Mouse (Mus musculus): Measurements from ENCODE around the gene Pheta1. TPM values are rescaled to one million over a fixed set of nuclear protein-coding genes. Genes with fewer than 3 reads are reported as not detected.

Gene Pheta1
- polyA plus RNA-seq, 1 experiment from 2014 or later, result 55.7 TPM

DNA sequence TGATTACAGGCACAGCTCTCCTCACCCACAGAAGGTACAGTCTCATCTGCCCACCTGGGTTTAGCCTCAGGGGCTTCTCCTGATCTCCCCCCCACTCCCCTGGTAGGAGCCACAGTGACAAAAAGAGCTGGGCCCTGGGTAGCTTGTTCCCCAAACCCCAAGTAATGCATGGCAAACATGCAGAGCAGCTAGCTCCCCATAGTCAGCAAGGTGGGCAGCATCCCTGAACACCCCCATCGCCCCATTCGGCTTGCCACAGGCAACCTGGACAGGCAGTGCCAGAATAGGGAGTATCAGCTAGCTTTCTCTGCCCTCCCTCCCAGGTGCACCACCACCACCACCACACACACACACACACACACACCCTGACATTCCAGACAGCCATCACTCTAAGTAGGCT is 15.6 kb upstream of the Pheta1 start:
- H3K9me3 ChIP-seq (ENCODE audit: control insufficient read depth, low read length), result no peaks in the 10 kb centered on the region
- no peak overlapping the region for H3K9ac ChIP-seq (replicated peaks; ENCODE audit: low read depth, low read length)
- H3K27ac ChIP-seq (ENCODE audit: low read length), result no peak overlapping the region
- WGBS, result 81% methylated on average over 2 of the region's 2 CpGs
- peaks cover 38% of the 10 kb centered on the region for H3K4me1 ChIP-seq (replicated peaks; ENCODE audit: control insufficient read depth, insufficient read depth, low read length)
- H3K4me3 ChIP-seq (replicated peaks; ENCODE audit: low read length), result no peak overlapping the region
- peaks cover 13% of the 10 kb centered on the region for H3K27me3 ChIP-seq (replicated peaks; ENCODE audit: control insufficient read depth, insufficient read depth, low read length)
- no peaks in the 10 kb centered on the region for H3K36me3 ChIP-seq (ENCODE audit: control insufficient read depth, insufficient read depth)
- ATAC-seq, result no peak
- H3K4me2 ChIP-seq (ENCODE audit: low read length), result no peak overlapping the region

DNA sequence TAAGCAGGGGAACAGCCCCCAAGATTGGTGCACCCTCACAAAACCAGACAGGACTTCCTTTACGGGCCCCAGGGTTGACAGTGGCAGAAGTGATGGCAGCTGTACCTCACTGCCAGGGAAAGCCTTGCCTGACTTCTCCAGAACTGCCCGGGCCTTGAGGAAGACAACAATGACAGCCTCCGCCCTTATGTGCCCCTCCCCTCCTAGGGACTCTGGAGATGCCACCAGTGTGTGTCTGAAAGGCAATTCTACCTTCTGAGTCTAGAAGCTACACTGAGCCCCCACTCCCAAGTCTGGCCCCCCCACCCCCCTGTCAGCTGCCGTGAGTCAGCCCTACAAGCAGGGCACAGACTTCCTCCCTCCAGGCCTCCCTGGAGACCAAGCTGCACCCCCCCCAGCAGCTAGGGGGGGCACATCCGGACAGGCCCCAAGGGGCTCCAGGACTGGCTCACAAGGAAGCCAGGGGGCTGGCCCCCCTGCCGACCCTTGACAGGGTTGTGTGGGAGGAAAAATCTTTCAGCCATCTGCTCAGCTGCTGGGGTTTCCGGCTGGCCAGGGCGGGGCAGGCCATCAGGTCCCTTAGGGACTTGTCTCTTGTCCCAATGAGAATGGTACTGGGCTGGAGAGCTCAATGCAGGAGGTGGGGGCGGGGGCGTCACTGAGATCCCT is 15.1 kb upstream of the Pheta1 start:
- Histone ChIP-seq H3K4me1 (replicated peaks; ENCODE audit: control insufficient read depth, insufficient read depth, low read length) (peaks cover 37% of the 10 kb centered on the region), H3K36me3 (ENCODE audit: control insufficient read depth, insufficient read depth) (no peaks in the 10 kb centered on the region), H3K27ac (ENCODE audit: low read length) (no peak overlapping the region), H3K9me3 (ENCODE audit: control insufficient read depth, low read length) (no peaks in the 10 kb centered on the region), H3K27me3 (replicated peaks; ENCODE audit: control insufficient read depth, insufficient read depth, low read length) (peaks cover 17% of the 10 kb centered on the region), H3K9ac (replicated peaks; ENCODE audit: low read depth, low read length) (no peak overlapping the region), H3K4me2 (ENCODE audit: low read length) (no peak overlapping the region), H3K4me3 (replicated peaks; ENCODE audit: low read length) (no peak overlapping the region)
- WGBS, result 78% methylated on average over 10 of the region's 10 CpGs
- ATAC-seq, result no peak

DNA sequence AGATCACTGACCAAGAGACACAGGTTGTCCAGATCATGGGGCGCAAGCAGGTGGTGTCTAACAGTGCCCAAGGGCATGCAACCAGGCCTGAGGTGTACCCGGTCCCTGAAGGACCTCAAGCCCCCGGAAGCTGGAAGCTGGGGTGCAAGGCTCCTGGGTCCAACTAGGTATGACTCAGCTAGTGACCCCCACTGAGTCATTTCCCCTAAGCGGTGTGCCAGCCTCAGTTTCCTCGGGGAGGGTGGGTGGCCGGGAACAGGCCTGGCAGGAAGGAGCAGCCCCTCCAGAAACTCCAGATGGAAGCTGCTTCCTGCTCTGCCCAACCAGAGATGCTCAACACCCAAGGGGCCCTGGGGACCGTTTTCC is 14.6 kb upstream of the Pheta1 start:
- no peak overlapping the region for H3K27ac ChIP-seq (ENCODE audit: low read length)
- peaks cover 21% of the 10 kb centered on the region for H3K27me3 ChIP-seq (replicated peaks; ENCODE audit: control insufficient read depth, insufficient read depth, low read length)
- no peak overlapping the region for H3K9ac ChIP-seq (replicated peaks; ENCODE audit: low read depth, low read length)
- ATAC-seq, result no peak
- H3K4me3 ChIP-seq (replicated peaks; ENCODE audit: low read length), result no peak overlapping the region
- WGBS, result 88% methylated on average over 7 of the region's 7 CpGs
- no peaks in the 10 kb centered on the region for H3K9me3 ChIP-seq (ENCODE audit: control insufficient read depth, low read length)
- H3K4me1 ChIP-seq (replicated peaks; ENCODE audit: control insufficient read depth, insufficient read depth, low read length), result peaks cover 36% of the 10 kb centered on the region
- no peaks in the 10 kb centered on the region for H3K36me3 ChIP-seq (ENCODE audit: control insufficient read depth, insufficient read depth)
- H3K4me2 ChIP-seq (ENCODE audit: low read length), result no peak overlapping the region

DNA sequence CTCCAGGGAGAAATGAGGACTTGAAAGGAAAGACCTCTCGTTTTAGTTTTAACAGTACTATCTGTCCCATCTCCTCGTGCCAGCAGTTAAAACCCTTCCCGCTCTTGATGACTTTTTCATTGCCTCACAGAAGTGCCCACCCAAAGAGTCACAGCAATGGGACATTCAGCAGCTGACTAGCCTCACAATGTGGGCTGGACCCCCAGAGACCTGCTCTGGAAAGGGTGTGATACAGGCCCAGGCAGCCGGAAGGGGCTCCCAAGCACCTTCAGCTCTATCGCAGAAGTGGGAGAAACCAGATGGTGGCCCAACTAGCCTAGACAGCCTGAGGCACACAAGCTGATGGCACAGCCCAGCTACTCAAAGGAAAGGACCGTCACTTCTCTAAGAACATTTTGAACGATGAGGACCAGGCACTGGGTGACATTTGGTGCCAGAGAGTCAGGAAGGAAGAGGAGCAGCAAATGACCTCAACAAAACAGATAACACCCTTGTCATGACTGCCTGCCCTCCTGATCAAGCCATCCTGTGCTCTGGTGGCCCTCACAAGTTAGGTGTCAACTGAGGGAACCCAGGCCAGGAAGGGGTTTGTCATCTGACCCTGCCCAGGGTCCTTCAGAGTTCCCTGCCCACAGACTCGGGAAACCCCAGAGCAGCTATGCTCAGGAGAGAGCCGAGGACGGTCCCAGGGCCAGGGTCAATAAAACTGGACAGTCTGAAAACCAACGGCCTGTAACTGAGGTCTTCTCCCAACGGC is 13.6 kb upstream of the Pheta1 start:
- Histone ChIP-seq H3K4me2 (ENCODE audit: low read length) (peak overlapping the region; percentile 97), H3K9me3 (ENCODE audit: control insufficient read depth, low read length) (no peaks in the 10 kb centered on the region), H3K9ac (replicated peaks; ENCODE audit: low read depth, low read length) (no peak overlapping the region), H3K4me1 (replicated peaks; ENCODE audit: control insufficient read depth, insufficient read depth, low read length) (peaks cover 35% of the 10 kb centered on the region), H3K4me3 (replicated peaks; ENCODE audit: low read length) (peak overlapping the region; percentile 58), H3K27ac (ENCODE audit: low read length) (no peak overlapping the region), H3K27me3 (replicated peaks; ENCODE audit: control insufficient read depth, insufficient read depth, low read length) (peaks cover 24% of the 10 kb centered on the region), H3K36me3 (ENCODE audit: control insufficient read depth, insufficient read depth) (no peaks in the 10 kb centered on the region)
- no peak for ATAC-seq
- 54% methylated on average over 12 of the region's 12 CpGs for WGBS

DNA sequence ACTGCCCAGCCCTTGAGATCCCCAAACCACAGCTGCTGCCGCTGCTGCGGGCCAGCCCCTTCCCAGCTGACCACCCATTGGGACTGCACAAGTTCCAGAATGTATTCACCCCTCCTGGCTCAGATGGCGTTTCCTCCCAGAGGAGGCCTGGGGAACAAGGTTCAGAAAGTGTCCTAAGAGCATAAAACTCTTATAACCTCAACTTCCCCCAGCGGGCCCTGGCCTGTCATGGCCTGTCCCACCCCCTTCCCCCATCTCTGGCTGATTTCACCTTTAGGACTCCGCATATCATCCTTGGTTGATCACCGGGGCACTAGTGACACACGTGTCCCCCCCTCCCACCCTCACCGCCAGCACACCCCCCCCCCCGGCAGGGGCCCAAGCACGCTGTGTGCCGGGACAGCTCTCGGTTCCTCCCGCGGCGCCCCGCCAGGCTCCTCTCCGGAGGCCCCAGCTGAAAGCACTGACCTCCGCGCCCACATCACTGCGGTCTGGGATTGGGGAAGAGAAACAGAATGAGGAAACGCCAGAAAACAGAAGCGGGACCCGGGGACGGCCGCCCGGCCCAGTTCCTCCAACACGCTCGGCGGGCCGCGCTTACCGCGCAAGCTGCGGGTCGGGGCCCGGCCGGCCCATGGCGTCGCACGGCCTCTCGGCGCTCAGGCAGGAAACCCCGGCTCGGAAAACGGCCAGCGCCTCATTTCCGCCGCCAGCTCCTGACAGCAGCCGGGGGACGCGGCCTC is 12.7 kb upstream of the Pheta1 start:
- Histone ChIP-seq H3K36me3 (ENCODE audit: control insufficient read depth, insufficient read depth) (no peaks in the 10 kb centered on the region), H3K27ac (ENCODE audit: low read length) (no peak overlapping the region), H3K27me3 (replicated peaks; ENCODE audit: control insufficient read depth, insufficient read depth, low read length) (peaks cover 24% of the 10 kb centered on the region), H3K4me1 (replicated peaks; ENCODE audit: control insufficient read depth, insufficient read depth, low read length) (peaks cover 35% of the 10 kb centered on the region), H3K9me3 (ENCODE audit: control insufficient read depth, low read length) (peaks cover 1% of the 10 kb centered on the region; the same call in 1 of the 2 replicates), H3K9ac (replicated peaks; ENCODE audit: low read depth, low read length) (peak overlapping the region; percentile 79), H3K4me3 (replicated peaks; ENCODE audit: low read length) (peak overlapping the region; percentile 58), H3K4me2 (ENCODE audit: low read length) (peak overlapping the region; percentile 97)
- WGBS, result 0% methylated on average over 40 of the region's 51 CpGs
- ATAC-seq, result peak; percentile 15; the same call in 1 of the 2 replicates

DNA sequence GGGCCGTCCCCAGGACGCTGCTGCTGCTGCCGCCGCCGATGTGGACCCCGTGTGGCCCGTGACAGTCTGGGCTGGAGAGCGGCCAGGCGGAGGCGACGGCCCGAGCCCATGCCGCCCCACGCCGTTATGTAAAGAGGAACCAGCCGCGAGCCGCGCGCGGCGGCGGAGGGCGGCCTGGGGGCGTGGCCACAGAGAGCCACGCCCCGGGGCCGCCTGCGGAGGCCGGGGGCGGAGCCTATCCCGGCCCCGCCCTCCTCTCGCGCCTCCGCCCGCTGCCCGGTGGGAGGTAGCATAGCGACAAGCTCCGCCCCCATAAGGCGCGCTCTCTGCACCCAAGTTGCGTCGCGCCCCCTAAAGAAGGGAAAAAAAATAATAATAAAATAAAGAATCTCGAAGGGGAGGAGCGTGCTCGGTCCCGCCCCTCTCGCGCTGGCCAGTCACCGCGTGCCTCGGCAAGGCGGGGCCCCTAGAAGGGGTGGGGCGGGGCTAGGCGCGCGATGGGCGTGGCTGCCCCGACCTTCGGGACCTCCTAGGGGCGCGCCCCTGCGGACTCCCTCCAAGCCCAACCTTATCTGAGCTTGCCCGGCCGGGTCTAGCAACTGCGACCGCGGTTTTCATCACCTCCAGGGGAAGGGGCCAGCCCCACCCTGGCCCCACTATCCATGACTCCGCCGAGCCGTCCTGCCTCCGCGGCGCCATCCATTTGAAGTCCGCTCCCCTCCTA is 11.9 kb upstream of the Pheta1 start:
- Histone ChIP-seq H3K4me1 (replicated peaks; ENCODE audit: control insufficient read depth, insufficient read depth, low read length) (peaks cover 35% of the 10 kb centered on the region), H3K9me3 (ENCODE audit: control insufficient read depth, low read length) (peaks cover 2% of the 10 kb centered on the region; the same call in 1 of the 2 replicates), H3K27ac (ENCODE audit: low read length) (no peak overlapping the region), H3K27me3 (replicated peaks; ENCODE audit: control insufficient read depth, insufficient read depth, low read length) (peaks cover 27% of the 10 kb centered on the region), H3K36me3 (ENCODE audit: control insufficient read depth, insufficient read depth) (no peaks in the 10 kb centered on the region), H3K4me3 (replicated peaks; ENCODE audit: low read length) (peak overlapping the region; percentile 58), H3K9ac (replicated peaks; ENCODE audit: low read depth, low read length) (peak overlapping the region; percentile 79), H3K4me2 (ENCODE audit: low read length) (peak overlapping the region; percentile 97)
- ATAC-seq, result peak; percentile 63
- WGBS, result under 1% methylated on average over 75 of the region's 77 CpGs

DNA sequence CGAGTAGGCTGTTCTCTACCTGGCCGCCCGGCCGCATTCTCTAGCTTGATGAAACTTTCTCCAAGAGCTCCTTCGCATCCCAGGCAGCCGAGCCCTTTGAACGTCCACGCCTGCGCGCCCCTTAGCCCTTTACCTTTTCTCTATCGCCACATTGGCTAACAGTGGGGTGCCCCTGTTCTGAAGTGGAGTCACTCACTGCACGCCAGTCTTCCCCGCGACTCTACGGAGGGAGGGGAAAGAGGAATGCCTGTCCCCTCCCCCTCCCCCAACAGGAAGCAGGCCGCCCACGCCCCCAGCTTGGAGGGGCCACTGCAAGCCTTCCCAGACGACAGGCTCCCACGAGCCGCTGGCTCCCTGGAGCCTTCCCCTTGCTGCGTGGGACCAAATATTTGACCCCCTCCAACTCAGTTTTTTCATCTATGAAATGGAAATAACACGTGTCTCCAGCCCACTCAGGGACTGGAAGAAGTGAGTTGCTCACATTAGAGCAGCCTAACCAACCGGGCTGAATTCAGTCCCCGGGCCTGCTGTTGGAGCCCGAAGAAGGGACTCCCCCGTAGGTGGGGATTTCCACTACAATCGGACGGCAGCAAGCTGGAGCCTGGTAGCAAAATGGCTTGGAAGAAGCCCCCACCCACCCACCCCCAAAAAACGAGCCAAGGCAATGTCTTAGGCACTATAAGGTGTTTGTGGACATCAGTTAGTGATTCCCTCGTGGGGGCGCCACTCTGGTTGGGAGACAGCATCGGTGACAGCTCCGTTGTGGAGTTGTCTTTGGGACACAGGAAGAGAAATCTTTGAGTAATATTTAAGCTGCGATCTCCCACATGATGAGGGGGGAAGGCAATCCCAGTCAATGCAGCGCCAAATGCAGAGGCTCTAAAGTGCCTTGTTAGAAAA is 11.1 kb upstream of the Pheta1 start, which contains the start of gene Sh2b3:
Gene Sh2b3, minus strand, starts transcription at position 206 of the 900 bp plus-strand sequence.
- ATAC-seq, result no peak
- H3K9ac ChIP-seq (replicated peaks; ENCODE audit: low read depth, low read length), result peak within 1 kb of the TSS; percentile 79
- H3K4me3 ChIP-seq (replicated peaks; ENCODE audit: low read length), result peak within 1 kb of the TSS; percentile 58
- H3K9me3 ChIP-seq (ENCODE audit: control insufficient read depth, low read length), result peaks cover 2% of the 10 kb centered on the region; the same call in 1 of the 2 replicates
- peaks cover 37% of the 10 kb centered on the region for H3K4me1 ChIP-seq (replicated peaks; ENCODE audit: control insufficient read depth, insufficient read depth, low read length)
- WGBS, result 1% methylated on average over 35 of the region's 35 CpGs
- H3K27ac ChIP-seq (ENCODE audit: low read length), result no peak within 1 kb of the TSS
- H3K27me3 ChIP-seq (replicated peaks; ENCODE audit: control insufficient read depth, insufficient read depth, low read length), result peaks cover 31% of the 10 kb centered on the region
- H3K4me2 ChIP-seq (ENCODE audit: low read length), result peak within 1 kb of the TSS; percentile 97
- H3K36me3 ChIP-seq (ENCODE audit: control insufficient read depth, insufficient read depth), result no peaks in the 10 kb centered on the region

DNA sequence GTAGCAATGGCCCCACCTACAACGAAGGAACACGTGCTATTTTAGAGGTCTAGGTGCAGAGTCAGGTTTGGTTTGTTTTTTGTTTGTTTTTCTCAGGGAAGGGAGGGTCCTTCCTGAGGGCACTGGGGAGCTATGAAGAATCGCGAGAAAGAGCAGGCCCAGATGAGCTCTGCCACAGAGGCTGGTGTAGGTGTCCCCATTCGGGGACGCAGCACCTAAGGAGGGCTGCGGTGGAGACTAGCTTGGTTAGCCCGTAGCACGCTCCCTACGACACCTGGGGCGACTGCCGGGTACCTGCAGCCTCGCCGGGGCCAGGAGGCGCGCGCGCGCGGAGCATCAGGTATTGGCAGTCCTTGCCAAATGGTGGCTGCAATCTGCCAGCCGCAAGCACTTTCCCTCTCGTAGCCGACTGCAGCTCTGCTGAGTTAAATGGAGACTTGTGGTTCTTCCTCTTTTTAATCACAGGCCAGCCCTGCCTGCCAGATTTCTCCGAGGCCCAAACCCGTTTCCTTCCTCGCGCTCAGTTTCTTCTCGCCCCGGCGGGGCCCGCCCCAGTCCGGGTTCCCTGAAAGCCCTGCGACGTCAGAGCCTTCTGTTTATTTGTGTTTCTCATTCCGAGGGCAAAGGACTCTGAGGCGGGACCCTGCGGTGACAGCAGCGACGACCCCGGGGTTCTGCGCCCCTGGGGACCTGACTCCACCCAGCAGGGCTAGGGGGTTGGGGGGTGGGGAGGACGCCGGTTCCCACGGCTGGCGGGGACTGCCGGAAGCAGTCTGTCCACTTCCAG is 10.2 kb upstream of the Pheta1 start:
- peaks cover 31% of the 10 kb centered on the region for H3K27me3 ChIP-seq (replicated peaks; ENCODE audit: control insufficient read depth, insufficient read depth, low read length)
- H3K9ac ChIP-seq (replicated peaks; ENCODE audit: low read depth, low read length), result peak overlapping the region; percentile 37
- no peaks in the 10 kb centered on the region for H3K36me3 ChIP-seq (ENCODE audit: control insufficient read depth, insufficient read depth)
- H3K4me1 ChIP-seq (replicated peaks; ENCODE audit: control insufficient read depth, insufficient read depth, low read length), result peaks cover 41% of the 10 kb centered on the region
- peak overlapping the region; percentile 97 for H3K4me2 ChIP-seq (ENCODE audit: low read length)
- peaks cover 2% of the 10 kb centered on the region; the same call in 1 of the 2 replicates for H3K9me3 ChIP-seq (ENCODE audit: control insufficient read depth, low read length)
- no peak for ATAC-seq
- WGBS, result 1% methylated on average over 46 of the region's 46 CpGs
- no peak overlapping the region for H3K27ac ChIP-seq (ENCODE audit: low read length)
- peak overlapping the region; percentile 41 for H3K4me3 ChIP-seq (replicated peaks; ENCODE audit: low read length)

Measured in forebrain, embryonic 16.5 days (tissue).